29 mouse cellular contexts compared by ENCODE assay signal in the genomic region with DNA sequence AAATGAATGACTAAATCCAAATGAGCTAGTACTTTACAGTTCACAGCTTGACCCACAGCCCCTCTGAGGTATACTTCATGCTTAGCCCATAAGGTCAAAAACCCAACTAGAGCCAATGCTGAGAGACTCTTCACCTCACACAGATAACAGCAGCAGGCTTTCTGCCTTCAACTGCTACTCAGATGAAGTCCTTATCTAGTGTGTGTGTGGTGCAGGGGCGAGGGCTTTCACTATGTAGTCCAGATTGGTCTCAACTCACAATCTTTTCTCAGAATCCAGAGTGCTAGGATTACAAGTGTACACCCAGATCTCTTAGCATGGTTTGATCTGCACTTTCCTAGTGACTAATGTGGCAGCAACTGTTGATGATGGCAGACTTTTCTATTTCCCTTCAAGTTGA. TPM values are rescaled to one million over a fixed set of nuclear protein-coding genes. Genes with fewer than 3 reads are reported as not detected.
"Had no signal": no experiment of that assay in that cellular context is flagged by ENCODE, and none has a peak within 500 bp of the region (broad histone marks: within the 10 kb centered on the region; RNA-seq: fewer than 3 reads in every experiment).

No protein-coding gene starts in this region.

RNA-seq across cellular contexts. Expression of a gene that starts 9.7 kb away (rescaled TPM):
- total RNA-seq: hematopoietic stem cell, adult 5-6 weeks; hindbrain, postnatal 0 days had no signal
- polyA plus RNA-seq: heart, embryonic 10.5 days; heart, embryonic 11.5 days; heart, embryonic 12.5 days; heart, embryonic 13.5 days; heart, embryonic 14.5 days; heart, embryonic 15.5 days; hindbrain, embryonic 10.5 days; hindbrain, embryonic 11.5 days; hindbrain, embryonic 12.5 days; hindbrain, embryonic 16.5 days; inflammation-experienced regulatory T-cells, adult 6 months; intestine, embryonic 14.5 days; intestine, embryonic 15.5 days; intestine, postnatal 0 days had no signal

RNA-seq across cellular contexts. Expression of a gene that starts 56.1 kb away (rescaled TPM):
- total RNA-seq: hematopoietic stem cell, adult 5-6 weeks; hindbrain, postnatal 0 days; layer of hippocampus, adult 2 months; layer of hippocampus, adult 8-10 months; layer of hippocampus, postnatal 14 days; layer of hippocampus, postnatal 25 days had no signal
- polyA plus RNA-seq: heart, embryonic 10.5 days; heart, embryonic 11.5 days; heart, embryonic 12.5 days; heart, embryonic 13.5 days; heart, embryonic 14.5 days; heart, embryonic 15.5 days; heart, embryonic 16.5 days; heart, postnatal 0 days; hindbrain, embryonic 10.5 days; hindbrain, embryonic 11.5 days; hindbrain, embryonic 12.5 days; hindbrain, embryonic 13.5 days; hindbrain, embryonic 14.5 days; hindbrain, embryonic 15.5 days; hindbrain, postnatal 0 days; inflammation-experienced regulatory T-cells, adult 6 months; intestine, embryonic 14.5 days; intestine, embryonic 15.5 days; intestine, embryonic 16.5 days; intestine, postnatal 0 days; kidney, adult 2 months; kidney, embryonic 15.5 days; kidney, embryonic 16.5 days had no signal
